Mouse (Mus musculus): ENCODE data around the gene Stac3. TPM values are rescaled to one million over a fixed set of nuclear protein-coding genes. Genes with fewer than 3 reads are reported as not detected.

The Stac3 gene
- total RNA-seq, 4 experiments from 2014 or later = 2.3 to 4.5 (median 3.0) TPM

GRCm38 (mm10) chr10:127509051-127509836 lies 7.8 kb downstream of the Stac3 start:
- peak; percentile 71 to 81 for DNase-seq (ENCODE audit: low spot score in 2 of 2)

- DNase-seq (ENCODE audit: low spot score in 2 of 2) = no peak
Observed at GRCm38 (mm10) chr10:127509837-127510701, 8.6 kb downstream of the Stac3 start.

DNA sequence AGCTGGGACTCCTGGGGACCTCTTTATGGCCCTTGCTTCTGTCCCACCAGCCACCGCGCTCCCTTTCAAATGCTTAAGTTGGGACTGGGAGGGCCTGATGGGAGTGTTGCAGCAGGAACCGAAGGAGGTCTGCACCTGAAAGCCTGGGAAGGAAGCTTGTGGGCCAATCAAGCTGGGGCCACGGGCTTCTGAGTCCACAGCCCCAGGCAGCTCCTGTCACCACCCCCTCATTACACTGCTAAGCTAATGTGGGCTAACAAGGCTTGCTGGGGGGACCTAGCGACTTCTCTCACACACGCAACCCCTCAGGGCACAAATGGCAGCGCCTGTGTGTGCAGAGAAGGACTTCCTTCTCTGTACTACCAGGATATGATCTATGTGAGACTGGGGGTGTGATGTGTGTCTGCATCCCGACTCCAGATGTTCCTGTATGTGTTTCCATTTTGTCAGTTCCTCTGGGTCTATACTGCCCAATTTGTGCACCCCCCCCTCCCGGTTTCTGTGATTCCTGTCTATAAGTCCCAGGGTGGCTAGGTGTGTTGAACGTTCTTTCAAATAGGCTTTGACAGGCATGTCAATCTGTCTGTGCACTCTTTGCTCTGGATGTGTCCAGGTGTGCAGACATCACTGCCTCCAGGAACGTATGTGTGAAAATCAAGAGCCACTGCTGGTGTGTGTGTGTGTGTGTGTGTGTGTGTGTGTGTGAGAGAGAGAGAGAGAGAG lies 9.6 kb downstream of the Stac3 start:
- no peak for DNase-seq (ENCODE audit: low spot score in 2 of 2)

- peak; percentile 62 to 97 for DNase-seq (ENCODE audit: low spot score in 2 of 2)
Observed at GRCm38 (mm10) chr10:127511634-127512306, 10.3 kb downstream of the Stac3 start.

- DNase-seq (ENCODE audit: low spot score in 2 of 2) = no peak
Observed at GRCm38 (mm10) chr10:127512307-127512666, 10.8 kb downstream of the Stac3 start.

DNA sequence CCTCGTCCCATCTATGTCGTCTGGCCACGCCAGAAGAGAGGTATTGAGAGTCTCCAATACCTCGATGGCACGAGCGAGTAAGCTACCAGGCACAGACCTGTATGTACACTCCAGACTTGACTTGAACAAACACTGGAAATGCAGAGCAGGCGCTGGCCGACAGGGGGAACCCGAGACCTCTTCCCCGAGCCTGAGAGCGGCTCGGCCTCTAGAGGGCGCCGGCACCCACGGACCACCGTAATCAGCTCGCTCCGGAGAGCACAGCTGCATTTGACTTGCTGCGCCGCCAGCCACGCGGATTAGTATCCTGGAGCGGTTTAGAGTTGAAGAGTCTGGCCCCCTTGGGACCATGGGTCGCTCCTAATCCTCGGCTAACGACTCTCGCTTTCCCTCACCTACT lies 11.3 kb downstream of the Stac3 start:
- peak; percentile 87 to 98 for DNase-seq (ENCODE audit: low spot score in 2 of 2)

DNA sequence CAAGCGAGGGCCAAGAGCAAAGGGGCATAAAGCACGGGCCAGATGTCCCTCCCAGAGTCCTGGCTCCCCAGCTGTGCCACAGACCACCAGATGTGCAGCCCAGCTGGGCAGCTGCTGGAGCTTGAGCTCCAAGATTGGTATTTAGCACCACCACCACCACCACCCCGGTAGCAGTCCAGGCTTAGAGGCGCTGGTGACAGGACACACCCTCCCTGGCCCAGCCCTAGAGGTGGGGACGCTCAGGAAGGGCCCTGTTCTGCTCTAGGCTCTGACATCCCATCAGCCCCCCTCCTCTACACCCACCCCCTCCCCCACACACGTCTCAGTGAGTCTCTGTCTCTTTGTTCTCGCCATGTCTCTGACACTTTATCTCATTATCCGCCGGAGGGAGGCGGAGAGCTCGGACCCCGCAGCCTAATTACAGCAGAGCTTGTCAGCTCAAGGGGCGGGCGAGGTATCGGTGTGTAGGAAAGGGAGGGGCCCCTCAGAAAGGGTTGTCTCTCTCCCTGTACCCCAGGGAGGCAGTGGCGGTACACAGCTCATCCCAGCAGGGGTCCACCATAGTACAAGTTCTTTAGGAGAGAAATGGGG lies 12.1 kb downstream of the Stac3 start:
- DNase-seq (ENCODE audit: low spot score in 2 of 2) = no peak

GRCm38 (mm10) chr10:127514111-127514698 lies 12.7 kb downstream of the Stac3 start:
- no peak for DNase-seq (ENCODE audit: low spot score in 2 of 2)

GRCm38 (mm10) chr10:127514764-127515163 lies 13.3 kb downstream of the Stac3 start, which contains the start of gene Ndufa4l2:
Gene Ndufa4l2, plus strand, starts transcription at chr10:127514967.
- DNase-seq (ENCODE audit: low spot score in 2 of 2) = no peak

DNA sequence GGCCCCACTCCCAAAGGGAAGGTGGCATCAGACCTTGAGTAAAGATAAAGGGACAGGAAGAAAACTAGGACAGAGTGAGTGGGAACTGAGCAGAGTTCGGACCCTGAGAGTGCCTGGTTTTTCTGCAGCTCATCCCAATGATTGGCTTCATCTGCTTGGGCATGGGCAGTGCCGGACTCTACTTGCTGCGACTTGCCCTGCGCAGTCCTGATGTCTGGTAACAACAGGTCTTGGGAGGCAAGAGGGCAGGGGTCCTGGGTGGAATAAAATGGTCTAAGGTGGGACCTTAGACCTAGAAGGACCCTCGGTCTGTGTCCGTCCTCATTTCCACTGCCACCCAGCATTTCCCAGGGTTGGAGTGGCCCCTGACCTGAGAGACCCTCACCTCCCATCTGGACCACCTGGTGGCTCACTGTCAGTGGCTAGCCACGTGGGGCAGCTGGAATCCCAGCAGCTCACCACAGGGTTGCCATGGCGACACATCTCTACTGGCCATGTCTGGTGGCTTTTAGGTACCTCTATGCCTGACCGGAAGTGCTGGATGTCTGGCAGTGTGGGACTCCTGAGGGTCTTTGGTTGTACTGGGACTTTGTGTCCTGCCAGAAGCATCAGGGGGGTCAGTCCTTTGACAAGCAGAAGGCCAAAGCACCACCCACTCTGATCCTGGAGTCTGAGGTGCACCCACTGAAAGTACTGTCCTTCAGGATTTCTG lies 13.9 kb downstream of the Stac3 start:
- no peak for DNase-seq (ENCODE audit: low spot score in 2 of 2)

- no peak for DNase-seq (ENCODE audit: low spot score in 2 of 2)
Observed at GRCm38 (mm10) chr10:127515983-127516459, 14.5 kb downstream of the Stac3 start.

DNA sequence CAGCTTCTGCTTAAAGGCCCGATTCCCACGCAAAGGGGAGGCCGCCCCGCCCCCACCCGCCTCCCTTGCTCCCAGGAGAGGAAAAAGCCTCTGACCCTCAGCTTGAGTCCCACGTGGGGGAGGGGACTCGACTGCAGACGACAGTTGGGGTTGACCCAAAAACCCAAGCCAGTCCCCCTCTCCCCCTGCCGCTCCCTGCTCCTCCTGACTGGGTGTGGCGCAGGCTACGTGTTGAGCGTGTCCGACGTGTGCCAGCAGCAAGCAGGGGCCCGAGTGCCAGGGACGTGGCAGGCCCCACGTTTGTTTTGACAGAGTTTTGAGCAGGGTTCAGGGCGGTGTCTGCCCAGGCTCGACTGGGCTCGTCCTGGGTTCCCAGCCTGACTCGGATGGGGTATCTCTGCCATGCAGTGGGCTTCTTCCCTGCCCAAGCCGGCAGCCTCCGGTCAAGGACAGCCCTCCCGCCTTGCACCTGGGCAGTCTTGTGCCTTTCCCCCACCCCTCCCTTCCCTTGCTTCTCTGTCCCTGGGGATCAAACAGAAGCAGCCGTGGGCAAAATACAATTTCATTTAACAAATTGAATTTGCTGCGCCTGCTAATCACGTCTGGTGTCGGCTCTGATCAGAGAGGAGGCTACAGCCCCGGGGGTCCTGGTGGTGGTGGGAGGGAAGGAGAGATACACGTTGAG lies 15.2 kb downstream of the Stac3 start:
- DNase-seq (ENCODE audit: low spot score in 2 of 2) = no peak

- DNase-seq (ENCODE audit: low spot score in 2 of 2) = no peak
Observed at GRCm38 (mm10) chr10:127517941-127518340, 16.5 kb downstream of the Stac3 start.

- DNase-seq (ENCODE audit: low spot score in 2 of 2) = no peak
Observed at GRCm38 (mm10) chr10:127519041-127519701, 17.7 kb downstream of the Stac3 start.

- DNase-seq (ENCODE audit: low spot score in 2 of 2) = no peak
Observed at GRCm38 (mm10) chr10:127519903-127520713, 18.6 kb downstream of the Stac3 start.

GRCm38 (mm10) chr10:127520714-127521357 lies 19.4 kb downstream of the Stac3 start:
- DNase-seq (ENCODE audit: low spot score in 2 of 2) = no peak

GRCm38 (mm10) chr10:127521611-127522080 lies 20.2 kb downstream of the Stac3 start:
- no peak for DNase-seq (ENCODE audit: low spot score in 2 of 2)
